Mouse (Mus musculus) intestine, embryonic 14.5 days (tissue): ENCODE results near the gene Rilpl1. TPM values are rescaled to one million over a fixed set of nuclear protein-coding genes. Genes with fewer than 3 reads are reported as not detected.
A peak's percentile ranks its signal among the peaks of the same experiment; 100 is the strongest.
"Not testable (repeated sequence)": the region's sequence is repeated elsewhere in the genome, so short reads cannot be mapped to it uniquely, and the experiment has no call there.

ENCODE experiments used
- ATAC-seq: fragments of 200-750 bp; cut with Nextera tagmentation; replicated peaks from 2 replicates; pipeline ENCODE4 v1.8.0; 2017; ENCODE audit warnings: low read depth, moderate number of reproducible peaks, moderate TSS enrichment, moderate library complexity; ENCODE audit not compliant: low FRiP score, low TSS enrichment
- DNase-seq: peaks from one replicate; pipeline ENCODE4 v3.0.0-alpha.2; 2018; ENCODE audit warnings: low spot score
- H3K27ac ChIP-seq: fragments of 300-500 bp; sonication (generic); 2 replicates; pipeline ENCODE4 v1.5.1; 2014; ENCODE audit warnings: low read depth, mild to moderate bottlenecking, control low read depth
- H3K27me3 ChIP-seq: fragments of 300-500 bp; sonication (generic); replicated peaks from 2 replicates; pipeline ENCODE4 v1.6.1; 2014; ENCODE audit warnings: low read length, control low read depth; ENCODE audit not compliant: control insufficient read depth, insufficient read depth
- H3K36me3 ChIP-seq: fragments of 300-500 bp; sonication (generic); 2 replicates; pipeline ENCODE4 v1.6.1; 2014; ENCODE audit warnings: low read length, control low read depth; ENCODE audit not compliant: control insufficient read depth, insufficient read depth
- H3K4me1 ChIP-seq: fragments of 300-500 bp; sonication (generic); replicated peaks from 2 replicates; pipeline ENCODE4 v1.6.1; 2014; ENCODE audit warnings: low read length, control low read depth, mixed read lengths; ENCODE audit not compliant: control insufficient read depth, insufficient read depth
- H3K4me2 ChIP-seq: fragments of 300-500 bp; sonication (generic); 2 replicates; pipeline ENCODE4 v1.6.1; 2014; ENCODE audit warnings: low read length
- H3K4me3 ChIP-seq: fragments of 300-500 bp; sonication (generic); 2 replicates; pipeline ENCODE4 v1.5.1; 2014; ENCODE audit warnings: low read depth, low read length, control low read depth, mixed read lengths
- H3K9ac ChIP-seq: fragments of 300-500 bp; sonication (generic); 2 replicates; pipeline ENCODE4 v1.6.1; 2014; ENCODE audit warnings: mild to moderate bottlenecking, low read length
- H3K9me3 ChIP-seq: fragments of 300-500 bp; sonication (generic); 2 replicates; pipeline ENCODE4 v1.6.1; 2016; ENCODE audit warnings: low read length, control low read depth; ENCODE audit not compliant: control insufficient read depth
- WGBS: fragments of 180-500 bp; shearing (Covaris S2); extraction: QIAGEN DNeasy Blood & Tissue Kit; methylation state at CpG from one replicate; pipeline ENCODE4 v1.1.7; 2014; 5-methylcytosine and 5-hydroxymethylcytosine counted together
- polyA plus RNA-seq: library from polyadenylated mRNA; unstranded; fragments of >200 nt; fragmentation: Nextera tagmentation; extraction: Ambion mirVana; gene quantifications from 2 replicates; pipeline ENCODE4 v1.2.1, GENCODE M21; 2014

Rilpl1 gene
- polyA plus RNA-seq, 1 experiment from 2014 or later: 14.9 TPM

DNA sequence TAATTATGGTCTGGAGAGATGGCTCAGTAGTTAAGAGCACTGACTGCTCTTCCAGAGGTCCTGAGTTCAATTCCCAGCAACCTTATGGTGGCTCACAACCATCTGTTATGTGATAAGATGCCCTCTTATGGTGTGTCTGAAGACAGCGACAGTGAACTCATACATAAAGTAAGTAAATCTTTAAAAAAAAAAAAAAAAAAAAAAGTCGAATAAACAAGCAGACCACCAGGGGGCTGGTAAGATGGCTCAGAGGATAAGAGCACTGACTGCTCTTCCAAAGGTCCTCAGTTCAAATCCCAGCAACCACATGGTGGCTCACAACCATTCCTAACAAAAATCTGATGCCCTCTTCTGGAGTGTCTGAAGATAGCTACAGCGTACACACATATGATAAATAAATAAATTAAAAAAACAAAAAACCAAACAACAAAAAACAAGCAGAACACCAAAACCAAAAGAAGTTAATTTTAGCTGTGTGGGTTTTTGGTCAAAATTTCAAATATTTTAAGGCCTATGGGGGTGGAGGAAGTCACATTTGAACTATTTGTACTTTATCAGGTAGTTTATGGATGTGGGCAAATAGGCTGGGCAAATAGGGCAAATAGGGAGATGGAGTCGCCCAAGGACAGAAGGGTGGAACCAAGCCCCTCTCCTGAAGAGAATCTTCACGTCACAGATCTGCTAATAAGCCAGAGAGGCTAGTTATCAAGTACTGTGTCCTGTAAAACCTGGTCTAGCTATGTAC, 20.3 kb upstream of the Rilpl1 start:
- ATAC-seq, H3K9ac ChIP-seq, H3K27ac ChIP-seq, H3K4me1 ChIP-seq, H3K9me3 ChIP-seq, H3K27me3 ChIP-seq, DNase-seq: not testable (repeated sequence)
- 26% methylated on average over 5 of the region's 5 CpGs for WGBS
- Histone ChIP-seq H3K4me2 (peak overlapping the region; percentile 77), H3K36me3 (peaks cover 47% of the 10 kb centered on the region), H3K4me3 (peak overlapping the region; percentile 67)

DNA sequence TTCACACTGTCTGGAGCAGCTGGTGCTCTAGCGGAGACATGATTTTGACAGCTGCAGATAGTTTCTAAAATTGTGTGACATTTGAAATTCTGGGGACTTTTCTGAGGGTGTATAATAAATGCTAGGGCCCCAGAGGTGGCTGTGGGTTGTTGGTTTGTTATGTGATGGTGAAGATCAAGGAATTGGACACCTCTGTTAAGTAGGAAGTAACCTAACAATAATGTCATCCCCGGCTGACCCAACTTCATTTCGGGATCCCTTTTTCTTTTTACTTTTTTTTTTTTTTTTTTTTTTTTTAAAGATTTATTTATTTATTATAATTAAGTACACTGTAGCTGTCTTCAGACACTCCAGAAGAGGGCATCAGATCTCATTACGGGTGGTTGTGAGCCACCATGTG, 19.5 kb upstream of the Rilpl1 start:
- H3K36me3 ChIP-seq: peaks cover 50% of the 10 kb centered on the region
- H3K4me1 ChIP-seq, H3K9me3 ChIP-seq, H3K9ac ChIP-seq, H3K4me2 ChIP-seq, H3K27me3 ChIP-seq, H3K27ac ChIP-seq, H3K4me3 ChIP-seq, DNase-seq, ATAC-seq: not testable (repeated sequence)
- 76% methylated on average over 4 of the region's 4 CpGs for WGBS

DNA sequence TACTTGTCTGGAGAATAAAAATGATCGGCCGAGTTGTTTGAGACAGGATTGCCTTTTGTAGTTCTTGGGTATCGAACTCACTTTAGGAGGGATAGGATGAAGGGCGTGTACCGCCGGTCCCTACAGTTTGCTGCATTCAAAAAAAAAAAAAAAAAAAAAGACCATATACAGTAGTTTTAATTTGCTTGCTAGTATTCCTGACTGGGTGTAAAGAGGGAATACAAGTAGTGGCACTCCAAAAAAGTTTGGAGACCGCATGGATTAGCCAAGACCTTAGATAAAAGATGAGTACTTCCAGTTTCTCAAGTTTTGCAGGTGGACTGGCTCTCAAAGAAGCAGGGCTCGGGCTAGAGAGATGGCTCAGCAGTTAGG, 10.4 kb upstream of the Rilpl1 start:
- Histone ChIP-seq H3K4me1 (peaks cover 13% of the 10 kb centered on the region; the same call in 1 of the 2 replicates), H3K36me3 (peaks cover 41% of the 10 kb centered on the region), H3K4me3 (peak overlapping the region; percentile 95), H3K9ac (peak overlapping the region; percentile 92), H3K9me3 (no peaks in the 10 kb centered on the region), H3K27ac (peak overlapping the region; percentile 83), H3K4me2 (peak overlapping the region; percentile 73), H3K27me3 (no peaks in the 10 kb centered on the region)
- DNase-seq (no peak), ATAC-seq (no peak)
- 11% methylated on average over 8 of the region's 8 CpGs for WGBS

DNA sequence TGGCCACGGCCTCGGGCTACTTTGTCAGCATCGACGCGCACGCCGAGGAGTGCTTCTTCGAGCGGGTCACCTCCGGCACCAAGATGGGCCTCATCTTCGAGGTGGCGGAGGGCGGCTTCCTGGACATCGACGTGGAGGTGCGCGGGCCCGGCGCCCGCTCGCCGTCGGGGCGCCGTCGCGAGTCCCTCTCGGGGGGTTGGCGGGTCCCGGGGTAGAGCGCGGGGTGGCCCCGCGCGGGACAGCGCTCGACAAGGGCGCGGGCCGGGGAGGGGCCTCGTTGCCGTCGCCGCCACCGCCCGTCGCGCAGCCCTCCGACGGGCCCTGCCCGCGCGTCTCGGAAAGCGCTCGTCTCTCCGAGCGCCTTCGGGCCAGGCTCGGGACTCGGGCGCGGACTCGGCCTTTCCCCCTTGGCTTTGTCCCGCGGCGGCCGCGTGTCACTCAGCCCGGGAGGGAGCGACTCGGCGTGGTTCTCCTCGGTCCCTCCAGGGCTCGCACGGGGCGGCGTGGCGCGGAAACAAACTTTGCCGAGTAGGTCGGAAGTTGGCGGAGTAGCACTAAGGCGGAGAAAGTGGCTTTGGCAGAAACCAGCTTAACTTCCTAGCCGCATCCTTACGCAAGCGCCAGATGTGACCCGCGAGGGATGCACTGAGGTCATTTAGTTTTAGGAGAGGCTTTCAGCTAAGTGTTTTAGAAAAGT, 9.9 kb upstream of the Rilpl1 start:
- no peaks in the 10 kb centered on the region for H3K9me3 ChIP-seq
- under 1% methylated on average over 76 of the region's 89 CpGs for WGBS
- DNase-seq: peak; percentile 80

DNA sequence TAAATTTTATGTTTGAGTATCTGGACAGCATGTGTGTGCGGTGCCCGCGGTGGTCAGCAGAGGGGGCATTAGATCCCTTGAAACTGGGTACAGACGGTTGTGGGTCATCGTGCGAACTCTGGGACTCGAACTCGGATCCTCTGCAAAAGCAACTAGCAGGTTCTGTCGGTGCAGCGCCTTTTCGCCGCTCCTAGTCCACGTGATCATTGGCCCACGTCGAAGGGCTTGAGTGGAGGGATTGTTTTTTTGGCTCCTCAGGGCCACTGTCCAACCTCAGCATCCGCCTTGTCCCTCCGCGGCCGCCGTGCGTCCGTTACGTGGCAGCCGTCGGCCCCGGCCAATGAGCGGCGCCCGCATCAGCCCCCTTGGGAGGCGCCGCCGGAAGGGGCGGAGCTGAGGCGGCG, 9.2 kb upstream of the Rilpl1 start, which contains the start of gene Tmed2:
Tmed2 (plus strand) TSS at position 313 of the 404 bp plus-strand sequence.
- peaks cover 15% of the 10 kb centered on the region; the same call in 1 of the 2 replicates for H3K4me1 ChIP-seq
- H3K27ac ChIP-seq: peak within 1 kb of the TSS; percentile 83
- under 1% methylated on average over 35 of the region's 35 CpGs for WGBS
- H3K27me3 ChIP-seq: no peaks in the 10 kb centered on the region
- peak within 1 kb of the TSS; percentile 95 for H3K4me3 ChIP-seq
- H3K36me3 ChIP-seq: peaks cover 29% of the 10 kb centered on the region
- peak within 1 kb of the TSS; percentile 73 for H3K4me2 ChIP-seq
- ATAC-seq (peak; percentile 94), DNase-seq (peak; percentile 92)
- H3K9ac ChIP-seq: peak within 1 kb of the TSS; percentile 92
- H3K9me3 ChIP-seq: no peaks in the 10 kb centered on the region

More for the DNA sequence above, 9.9 kb upstream of the Rilpl1 start:
- Histone ChIP-seq H3K4me3 (peak overlapping the region; percentile 95), H3K4me2 (peak overlapping the region; percentile 73), H3K4me1 (peaks cover 15% of the 10 kb centered on the region; the same call in 1 of the 2 replicates), H3K9ac (peak overlapping the region; percentile 92), H3K36me3 (peaks cover 35% of the 10 kb centered on the region), H3K27me3 (no peaks in the 10 kb centered on the region), H3K27ac (peak overlapping the region; percentile 83)
- peak; percentile 65 for ATAC-seq

DNA sequence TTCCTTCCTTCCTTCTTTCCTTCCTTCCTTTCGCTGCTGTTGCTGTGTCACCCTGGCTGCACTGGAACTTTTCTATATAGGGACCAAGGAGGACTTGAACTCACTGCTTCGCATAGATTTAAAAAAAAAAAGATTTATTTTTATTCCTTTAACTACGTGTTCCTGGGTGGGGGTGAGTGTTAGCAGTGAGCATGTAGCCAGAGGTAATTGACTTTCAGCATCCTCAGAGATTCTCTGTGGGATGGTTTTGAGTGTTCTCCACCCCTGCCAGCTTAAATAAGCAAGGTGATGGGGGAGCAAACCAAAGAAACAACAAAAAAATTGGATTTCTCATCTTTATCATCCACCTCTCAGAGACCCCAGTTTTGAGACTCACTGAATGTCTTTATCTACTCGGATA, 8.7 kb upstream of the Rilpl1 start:
- 77% methylated on average over 4 of the region's 4 CpGs for WGBS
- Histone ChIP-seq H3K36me3 (peaks cover 24% of the 10 kb centered on the region), H3K4me1 (peaks cover 15% of the 10 kb centered on the region; the same call in 1 of the 2 replicates), H3K9me3 (no peaks in the 10 kb centered on the region), H3K4me2 (peak overlapping the region; percentile 41), H3K4me3 (peak overlapping the region; percentile 95), H3K27me3 (no peaks in the 10 kb centered on the region), H3K9ac (peak overlapping the region; percentile 92), H3K27ac (peak overlapping the region; percentile 57; the same call in 1 of the 2 replicates)
- ATAC-seq (no peak), DNase-seq (no peak)

DNA sequence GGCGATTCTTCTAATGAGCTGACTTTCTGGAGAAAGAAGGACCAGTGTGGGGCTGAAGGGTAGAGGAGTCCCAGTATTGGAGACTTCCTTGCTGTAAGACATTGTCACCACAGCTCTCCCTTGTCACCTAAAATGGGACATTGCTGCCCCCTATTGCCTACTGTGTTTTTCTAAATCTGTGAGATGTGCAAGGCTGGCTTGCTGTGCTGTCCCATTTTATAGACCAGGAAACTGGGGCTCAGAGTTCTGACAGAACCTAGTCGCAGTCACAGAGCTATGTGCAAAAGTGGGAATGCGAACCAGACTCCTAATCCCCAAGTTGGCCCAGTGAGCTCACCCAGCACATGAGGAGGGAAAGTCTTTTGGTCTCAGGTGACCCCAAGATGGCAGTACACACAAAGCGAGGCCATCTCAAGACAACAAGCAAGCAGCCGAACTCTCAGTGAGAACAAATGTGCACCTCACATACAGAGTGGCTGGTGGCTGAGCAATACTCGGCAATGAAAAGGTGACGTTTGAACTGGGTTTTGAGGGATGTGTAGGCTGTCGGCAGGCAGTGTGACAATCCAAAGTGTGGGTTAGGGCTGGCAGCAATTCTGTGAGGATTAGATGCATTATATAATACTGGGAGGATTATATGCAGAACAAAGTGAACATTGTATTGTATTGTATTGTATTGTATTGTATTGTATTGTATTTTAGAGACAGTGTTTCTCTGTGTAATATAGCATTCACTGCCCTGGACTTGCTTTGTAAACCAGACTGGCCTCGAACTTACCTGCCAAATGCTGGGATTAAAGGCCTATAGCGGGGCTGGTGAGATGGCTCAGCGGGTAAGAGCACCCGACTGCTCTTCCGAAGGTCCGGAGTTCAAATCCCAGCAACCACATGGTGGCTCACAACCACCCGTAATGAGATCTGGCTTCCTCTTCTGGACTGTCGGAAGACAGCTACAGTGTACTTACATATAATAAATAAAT, 7.9 kb upstream of the Rilpl1 start:
- Histone ChIP-seq H3K4me3 (no peak overlapping the region), H3K4me2 (no peak overlapping the region), H3K27ac (no peak overlapping the region), H3K4me1 (peaks cover 15% of the 10 kb centered on the region; the same call in 1 of the 2 replicates), H3K9me3 (no peaks in the 10 kb centered on the region), H3K9ac (no peak overlapping the region), H3K27me3 (no peaks in the 10 kb centered on the region), H3K36me3 (peaks cover 16% of the 10 kb centered on the region)
- DNase-seq (peak; percentile 55), ATAC-seq (no peak)
- 72% methylated on average over 15 of the region's 16 CpGs for WGBS

DNA sequence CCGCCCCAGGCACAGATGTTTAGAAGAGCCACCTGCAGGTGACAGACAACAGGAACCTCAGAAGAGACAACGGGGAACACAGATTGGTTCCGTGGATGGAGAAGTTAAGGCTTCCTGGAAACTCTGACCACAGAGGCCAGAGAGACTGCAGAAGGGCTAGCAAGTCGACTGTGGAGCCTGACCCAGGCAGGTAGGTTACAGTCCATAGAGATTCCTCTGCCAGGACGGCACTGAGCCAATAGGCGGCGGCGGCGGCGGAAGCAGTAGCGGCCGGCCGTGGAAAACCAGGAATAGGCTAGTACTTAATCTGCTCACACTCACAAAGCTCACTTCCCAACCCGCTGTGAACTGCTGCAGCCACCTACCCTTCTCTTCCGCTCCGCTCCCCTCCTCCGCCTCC, 5.6 kb upstream of the Rilpl1 start:
- no peak for ATAC-seq
- WGBS: under 1% methylated on average over 16 of the region's 17 CpGs

More for the DNA sequence above, 5.6 kb upstream of the Rilpl1 start:
- H3K27ac ChIP-seq: peak overlapping the region; percentile 16; the same call in 1 of the 2 replicates
- no peaks in the 10 kb centered on the region for H3K27me3 ChIP-seq
- peaks cover 15% of the 10 kb centered on the region for H3K4me1 ChIP-seq
- no peaks in the 10 kb centered on the region for H3K9me3 ChIP-seq
- peak overlapping the region; percentile 46 for H3K4me2 ChIP-seq
- H3K4me3 ChIP-seq: peak overlapping the region; percentile 13; the same call in 1 of the 2 replicates
- DNase-seq: peak; percentile 68
- H3K36me3 ChIP-seq: no peaks in the 10 kb centered on the region
- peak overlapping the region; percentile 27; the same call in 1 of the 2 replicates for H3K9ac ChIP-seq
